Mouse (Mus musculus): ENCODE measurements around the gene Mrps7.

Mrps7 gene

DNA sequence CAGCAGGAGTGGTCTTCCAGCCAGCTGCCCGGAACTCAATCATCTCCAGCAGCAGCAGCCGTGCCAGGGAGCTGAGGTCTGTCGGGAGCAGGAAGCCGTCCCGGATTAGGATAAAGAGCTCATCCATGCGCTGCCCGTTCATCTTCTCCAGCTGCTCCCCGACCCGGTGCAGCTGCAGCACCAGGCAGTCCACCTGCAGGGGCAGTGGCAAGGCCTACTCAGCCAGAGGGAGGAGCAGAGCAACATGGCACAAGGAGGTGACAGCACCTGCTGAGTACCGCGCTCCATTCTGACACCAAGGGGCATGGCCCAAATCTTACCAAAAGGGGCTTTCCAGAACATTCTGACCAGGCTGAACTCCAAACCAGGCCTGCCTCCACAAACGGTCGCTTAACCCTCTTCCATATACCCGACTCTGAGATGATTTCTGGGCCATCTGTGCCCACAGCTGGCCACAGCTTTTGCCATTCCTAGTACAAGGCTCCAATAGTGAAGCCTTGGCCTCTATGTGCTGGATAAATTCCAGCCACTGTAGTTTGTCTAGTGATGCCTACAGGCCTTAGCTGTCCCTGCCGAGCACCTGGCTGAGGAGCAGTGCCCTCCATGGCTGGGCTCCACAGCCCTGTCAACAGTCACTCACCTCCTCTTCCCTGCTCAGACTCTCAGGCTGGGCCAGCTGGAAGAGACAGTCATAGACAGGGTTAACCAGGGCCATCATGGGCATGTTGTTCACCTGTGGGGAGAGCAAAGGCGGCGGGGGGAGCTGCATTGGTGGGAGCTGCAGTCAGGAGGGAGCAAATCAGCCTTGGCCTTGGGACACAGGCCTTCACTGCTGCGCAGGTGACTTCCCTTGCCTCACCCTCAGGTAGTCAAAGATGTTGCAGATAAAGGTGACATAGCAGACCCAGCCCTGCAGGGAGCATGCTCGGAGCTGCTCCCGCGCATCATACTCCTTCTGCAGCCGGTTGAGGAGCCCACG lies 5.0 kb downstream of the Mrps7 start:
- no peak for DNase-seq (ENCODE audit: low read depth, low spot score)

GRCm38 (mm10) chr11:115609576-115609975 lies 5.9 kb downstream of the Mrps7 start:
- no peak for DNase-seq (ENCODE audit: low read depth, low spot score)

DNA sequence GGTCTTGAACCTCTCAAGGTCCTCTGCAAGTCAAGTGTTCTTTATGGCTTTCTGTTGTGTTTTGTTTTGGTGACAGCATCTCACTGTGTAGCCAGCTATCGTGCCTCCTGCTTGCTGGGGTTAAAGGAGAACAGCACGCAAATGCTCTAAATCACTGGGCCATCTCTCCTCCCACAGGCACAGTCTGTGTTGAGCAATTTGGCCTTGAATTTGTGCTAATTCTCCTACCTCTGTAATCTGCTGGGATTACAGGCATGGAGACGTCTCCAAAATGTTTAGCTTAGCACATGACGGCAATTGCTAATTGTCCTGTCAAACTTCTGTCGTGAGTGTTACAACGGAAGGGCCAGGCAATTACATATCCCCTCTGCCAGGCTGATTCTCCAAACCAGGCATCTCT lies 7.4 kb downstream of the Mrps7 start:
- no peak for DNase-seq (ENCODE audit: low read depth, low spot score)

DNA sequence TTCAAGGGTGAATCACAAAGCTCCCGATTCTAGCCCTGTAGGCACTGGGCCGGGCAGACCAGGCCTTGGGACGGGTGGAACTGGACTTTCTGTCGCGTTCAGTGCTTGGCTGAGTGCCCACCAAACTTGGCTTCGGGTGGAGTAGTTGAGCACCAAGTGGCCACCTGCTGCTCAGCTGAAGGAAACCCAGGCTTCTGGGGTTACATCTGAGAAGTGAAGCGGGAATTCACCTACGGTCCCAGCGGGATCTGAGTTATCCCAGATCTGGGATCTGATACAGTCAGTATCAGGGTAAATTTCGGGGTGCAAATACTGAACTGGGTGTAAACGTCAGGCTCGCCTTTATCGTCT lies 8.3 kb downstream of the Mrps7 start:
- peak; percentile 81 for DNase-seq (ENCODE audit: low read depth, low spot score)

DNA sequence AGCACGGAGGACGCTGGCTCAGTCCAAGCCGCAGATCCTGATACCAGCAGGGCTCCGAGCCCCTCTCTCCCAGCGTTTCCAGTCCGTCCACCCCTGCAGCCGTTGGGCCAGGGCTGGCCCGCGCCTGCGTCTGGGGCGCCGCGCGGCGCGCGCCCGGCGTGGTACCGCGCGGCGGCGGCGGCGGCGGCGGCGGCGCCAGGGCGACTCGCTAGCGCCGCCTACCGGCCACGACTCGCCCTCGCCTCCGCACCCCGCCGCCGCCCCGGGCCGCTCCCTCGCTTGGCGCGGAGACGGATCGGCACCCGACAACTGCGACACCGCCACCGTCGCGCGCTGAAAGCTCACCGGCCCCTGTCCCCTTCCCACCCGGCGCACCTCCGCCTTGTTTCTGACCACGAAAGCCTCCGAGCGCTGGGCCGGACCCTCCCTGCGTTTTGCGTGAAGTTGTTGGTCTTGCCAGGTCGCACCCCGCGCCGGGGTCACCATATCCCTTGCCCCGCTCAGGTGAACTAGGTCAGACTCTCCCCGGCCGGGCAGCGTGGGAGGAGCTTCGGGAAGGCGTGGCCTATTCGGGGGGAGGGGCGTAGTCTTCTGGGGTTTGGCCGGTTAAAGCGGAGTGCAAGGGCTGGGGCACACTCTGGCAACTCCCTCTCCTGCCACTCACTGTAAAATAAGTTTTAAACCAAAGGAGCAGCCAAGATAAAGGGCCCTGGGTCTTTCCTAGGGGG lies 8.8 kb downstream of the Mrps7 start, which contains the start of gene Mif4gd:
Gene Mif4gd (minus strand): TSS at position 560 of the 728 bp plus-strand sequence.
- peak; percentile 85 for DNase-seq (ENCODE audit: low read depth, low spot score)

DNA sequence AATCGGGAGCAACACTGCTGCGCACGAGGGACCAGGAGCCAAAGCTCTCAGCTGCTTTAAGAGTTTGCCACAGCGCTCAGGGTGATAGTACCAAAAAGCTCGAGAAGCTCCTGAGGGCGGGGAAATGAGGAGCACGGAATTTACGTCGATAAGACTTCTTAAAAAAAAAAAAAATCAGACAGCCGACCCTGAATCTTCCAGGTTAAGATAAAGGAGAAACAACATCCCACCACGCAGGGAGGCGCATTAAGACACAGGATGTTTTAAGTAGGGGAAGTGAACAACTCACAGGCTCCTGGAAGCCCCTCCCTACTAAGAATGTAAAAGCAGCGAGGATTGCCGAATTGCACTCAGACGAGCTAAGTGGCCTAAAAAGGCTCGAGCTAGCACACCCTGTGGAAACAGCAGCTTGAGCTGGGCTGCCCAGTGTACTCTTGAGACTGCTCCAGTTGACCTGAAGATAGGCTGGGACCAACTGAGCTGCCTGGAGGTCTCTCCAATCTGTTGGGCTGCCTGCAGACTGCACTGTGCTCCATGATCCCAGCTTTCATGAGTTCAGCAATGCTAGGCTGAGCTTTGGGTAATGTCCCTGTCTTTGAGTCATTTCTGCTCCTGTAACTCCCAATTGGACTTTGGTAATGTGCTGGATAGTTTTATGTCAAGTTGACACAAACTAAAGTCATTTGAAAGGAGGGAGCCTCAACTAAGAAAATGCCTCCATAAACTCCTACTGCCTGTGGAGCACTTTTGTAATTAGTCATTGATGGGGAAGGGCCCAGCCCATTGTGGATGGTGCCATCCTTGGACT lies 9.6 kb downstream of the Mrps7 start:
- no peak for DNase-seq (ENCODE audit: low read depth, low spot score)

GRCm38 (mm10) chr11:115614346-115615107 lies 10.8 kb downstream of the Mrps7 start:
- DNase-seq (ENCODE audit: low read depth, low spot score): no peak

- no peak for DNase-seq (ENCODE audit: low read depth, low spot score)
These were observed 11.5 kb downstream of the Mrps7 start for GRCm38 (mm10) chr11:115615108-115615825.

GRCm38 (mm10) chr11:115615875-115616274 lies 12.2 kb downstream of the Mrps7 start:
- no peak for DNase-seq (ENCODE audit: low read depth, low spot score)

DNA sequence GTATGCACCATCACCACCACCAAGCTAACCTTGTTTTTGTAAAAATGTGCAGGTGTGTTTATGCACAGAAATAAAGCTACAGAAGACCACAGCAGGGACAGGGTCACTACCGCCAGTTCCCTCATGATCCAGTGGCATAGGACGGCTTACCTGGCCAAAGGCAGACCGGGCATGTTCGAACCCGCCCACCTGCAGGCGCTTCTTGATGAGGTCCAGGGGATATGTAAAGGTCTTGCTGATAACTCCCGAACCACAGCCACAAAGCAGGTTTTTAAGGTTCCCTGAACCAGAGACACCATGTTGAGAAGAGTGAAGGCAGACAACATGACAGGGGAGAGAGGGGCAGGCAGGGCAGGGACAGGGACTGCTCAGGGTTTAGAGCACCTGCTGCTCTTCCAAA lies 12.6 kb downstream of the Mrps7 start:
- no peak for DNase-seq (ENCODE audit: low read depth, low spot score)

- no peak for DNase-seq (ENCODE audit: low read depth, low spot score)
These were observed 13.2 kb downstream of the Mrps7 start for GRCm38 (mm10) chr11:115616893-115617292.

- DNase-seq (ENCODE audit: low read depth, low spot score): no peak
These were observed 14.3 kb downstream of the Mrps7 start for GRCm38 (mm10) chr11:115618001-115618400.

DNA sequence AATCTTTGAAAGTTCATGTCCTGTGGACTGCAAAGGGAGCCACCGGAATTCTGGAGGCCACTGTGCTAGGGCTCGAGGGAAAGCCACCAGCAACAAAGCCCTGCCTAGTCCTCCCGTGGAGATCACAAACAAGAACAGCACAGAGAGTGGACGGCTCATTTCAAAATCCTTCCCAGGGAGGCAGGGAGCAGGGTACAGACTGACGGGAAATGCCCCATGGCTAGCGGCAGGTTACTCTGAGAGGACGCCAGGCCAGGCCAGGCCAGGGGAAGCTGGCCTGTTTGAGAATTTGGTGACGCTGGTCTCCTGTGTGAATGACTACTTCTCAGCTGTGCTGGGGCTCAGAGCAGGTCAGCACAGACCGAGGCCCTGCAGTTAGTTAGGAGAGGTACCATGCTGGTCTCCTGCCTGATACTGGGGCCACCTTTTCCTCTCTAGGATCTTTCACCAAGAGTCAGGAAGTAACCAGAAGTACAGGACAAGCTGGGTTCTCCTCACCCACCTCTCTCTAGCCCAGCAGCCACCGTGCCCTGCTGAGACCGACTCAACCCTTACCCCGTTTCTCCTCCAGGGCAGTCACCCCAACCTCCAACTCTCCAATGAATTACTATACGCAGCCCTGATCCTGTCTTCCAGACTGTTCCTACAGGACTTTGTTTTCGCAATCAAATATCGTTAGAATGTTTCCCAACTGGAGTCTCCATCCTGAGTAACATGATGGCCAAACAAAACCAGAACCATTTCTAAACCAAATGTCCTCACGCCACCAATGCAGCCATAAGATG lies 15.2 kb downstream of the Mrps7 start:
- no peak for DNase-seq (ENCODE audit: low read depth, low spot score)

- DNase-seq (ENCODE audit: low read depth, low spot score): no peak
These were observed 16.2 kb downstream of the Mrps7 start for GRCm38 (mm10) chr11:115619949-115620348.

- DNase-seq (ENCODE audit: low read depth, low spot score): peak; percentile 52
These were observed 19.9 kb downstream of the Mrps7 start for GRCm38 (mm10) chr11:115623487-115624070.

DNA sequence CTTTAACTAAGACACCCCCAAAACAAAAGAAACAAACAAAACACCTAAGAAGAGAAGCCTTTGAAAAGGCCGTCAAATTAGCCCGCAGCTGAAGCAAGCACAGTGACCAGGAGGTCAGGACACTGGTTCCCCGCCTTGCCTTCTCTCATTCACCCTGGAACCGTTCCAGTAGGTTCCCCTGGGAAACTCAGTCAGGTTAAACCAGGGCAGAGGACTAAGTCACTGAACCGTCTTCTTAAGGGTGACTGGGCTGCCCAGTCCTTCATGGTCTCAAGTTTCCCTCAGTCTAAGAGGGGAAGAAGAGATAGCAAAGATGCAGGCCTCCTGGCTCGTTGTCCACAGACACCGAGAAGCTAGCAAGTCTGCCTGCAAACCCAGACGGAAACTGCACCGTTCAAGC lies 22.2 kb downstream of the Mrps7 start:
- no peak for DNase-seq (ENCODE audit: low read depth, low spot score)

DNA sequence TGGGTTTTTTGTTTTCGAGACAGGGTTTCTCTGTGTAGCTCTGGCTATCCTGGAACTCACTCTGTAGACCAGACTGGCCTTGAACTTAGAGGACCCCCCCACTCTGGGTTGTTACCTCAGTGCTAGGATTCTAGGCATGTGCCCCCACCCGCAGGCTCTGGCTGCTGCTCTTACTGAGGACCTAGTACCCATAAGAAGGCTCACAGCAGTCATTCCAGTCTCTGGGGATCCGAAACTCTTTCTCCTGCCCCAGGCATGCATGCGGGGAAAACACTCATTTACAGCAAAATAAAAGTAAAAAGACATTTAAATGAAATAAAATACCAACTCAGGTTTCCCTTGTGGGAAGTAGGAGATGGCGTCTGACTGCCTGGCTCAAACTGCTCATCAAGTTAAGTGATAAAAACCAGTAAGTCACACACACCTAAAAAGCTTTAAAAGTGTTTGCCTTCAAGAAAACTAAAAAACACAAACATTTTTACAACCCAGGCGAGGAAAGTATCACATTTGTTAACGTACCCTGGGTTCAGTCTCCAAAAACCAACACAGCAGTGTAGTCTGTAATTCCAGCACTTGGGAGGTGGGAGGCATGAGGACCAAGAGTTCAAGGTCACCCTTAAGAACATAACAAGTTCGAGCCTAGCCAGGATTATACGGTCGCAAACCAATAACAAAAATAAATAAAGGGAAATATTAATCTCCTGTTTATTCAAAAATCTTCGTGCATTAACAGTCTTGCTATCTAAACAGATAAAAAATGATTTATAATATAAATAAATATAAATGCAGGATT lies 23.3 kb downstream of the Mrps7 start:
- DNase-seq (ENCODE audit: low read depth, low spot score): no peak

DNA sequence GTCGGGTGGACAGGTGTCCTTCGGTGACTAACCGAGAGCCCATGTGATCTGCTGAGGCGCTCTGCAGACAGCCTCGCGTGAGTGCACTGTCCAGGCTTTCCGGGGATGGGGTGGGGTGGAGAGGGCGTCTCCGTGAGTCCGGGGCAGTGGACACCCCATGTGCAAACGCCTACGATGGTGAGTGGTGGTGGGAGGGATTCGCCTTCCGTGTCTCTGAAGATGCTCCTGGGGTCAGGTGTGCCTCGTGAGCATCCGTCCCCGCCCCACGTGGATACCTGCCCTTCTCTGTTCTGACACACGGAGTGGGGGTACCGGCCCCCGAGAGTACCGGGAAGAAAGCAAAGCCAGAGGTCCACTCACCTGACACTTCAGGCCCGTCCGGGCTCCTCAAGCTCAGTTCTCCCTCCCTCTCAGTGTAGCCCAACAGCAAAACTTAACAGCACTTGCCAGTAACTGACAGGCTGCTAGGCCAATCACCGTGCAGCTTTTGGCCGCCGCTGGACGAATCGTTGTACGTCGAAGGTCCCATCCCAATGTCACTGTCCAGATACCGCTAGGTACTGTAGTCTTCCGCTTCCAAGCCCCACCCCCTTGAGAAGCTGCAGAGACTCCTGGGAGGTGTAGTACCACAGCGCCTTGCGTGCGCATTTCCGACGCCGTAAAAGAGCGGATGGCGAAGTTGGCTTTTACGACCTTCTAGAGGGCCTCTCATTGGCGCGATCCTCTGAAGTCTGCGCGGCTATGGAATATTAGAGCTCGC lies 24.2 kb downstream of the Mrps7 start, which contains the start of gene Slc25a19:
Gene Slc25a19 (minus strand): TSS at position 591 of the 760 bp plus-strand sequence.
- DNase-seq (ENCODE audit: low read depth, low spot score): peak; percentile 100

Data from 3T3-L1 (cell line).